Mouse (Mus musculus): Measurements from ENCODE around the gene Taf4. TPM values are rescaled to one million over a fixed set of nuclear protein-coding genes. Genes with fewer than 3 reads are reported as not detected.

The Taf4 gene
- polyA plus RNA-seq, 1 experiment from 2014 or later, result 3.3 TPM

- no peak overlapping the region for H3K4me3 ChIP-seq
- WGBS, result 79% methylated on average over 5 of the region's 5 CpGs
- H3K27me3 ChIP-seq (ENCODE audit: low read depth, poor library complexity, severe bottlenecking), result no peaks in the 10 kb centered on the region
- no peaks in the 10 kb centered on the region for H3K36me3 ChIP-seq
- H3K4me1 ChIP-seq, result peaks cover 28% of the 10 kb centered on the region
- DNase-seq (ENCODE audit: low spot score), result no peak
- no peak overlapping the region for H3K27ac ChIP-seq
- no peaks in the 10 kb centered on the region for H3K9me3 ChIP-seq (replicated peaks)
These were observed 111.3 kb downstream of the Taf4 start for GRCm38 (mm10) chr2:179865097-179865496.

DNA sequence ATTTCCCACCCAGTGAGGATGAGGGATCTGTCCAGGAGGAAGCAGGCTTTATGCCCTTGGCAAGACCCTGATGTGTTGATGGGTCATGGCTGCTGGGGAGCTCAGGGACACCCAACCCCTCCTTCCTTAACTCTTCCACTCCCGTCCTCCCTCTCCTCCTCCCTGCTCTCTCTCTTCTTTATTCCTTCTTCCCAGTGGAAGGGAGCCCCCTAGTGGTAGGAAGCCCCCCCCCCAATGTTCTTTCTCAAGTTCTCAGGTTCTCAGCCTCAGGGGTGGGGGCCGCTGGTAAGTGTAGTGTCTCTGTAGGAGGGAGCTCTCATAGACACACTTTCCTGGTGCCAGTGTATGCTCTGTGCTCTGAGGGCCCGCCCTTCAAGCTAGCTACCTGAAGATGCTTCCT, 113.2 kb downstream of the Taf4 start:
- Histone ChIP-seq H3K27me3 (ENCODE audit: low read depth, poor library complexity, severe bottlenecking) (no peaks in the 10 kb centered on the region), H3K27ac (peak overlapping the region; percentile 6; the same call in 1 of the 2 replicates), H3K9me3 (replicated peaks) (no peaks in the 10 kb centered on the region), H3K4me3 (no peak overlapping the region), H3K4me1 (peaks cover 23% of the 10 kb centered on the region), H3K36me3 (no peaks in the 10 kb centered on the region)
- no peak for DNase-seq (ENCODE audit: low spot score)
- 72% methylated on average over 3 of the region's 3 CpGs for WGBS

- Histone ChIP-seq H3K36me3 (no peaks in the 10 kb centered on the region), H3K27ac (peak overlapping the region; percentile 33; the same call in 1 of the 2 replicates), H3K4me3 (no peak overlapping the region), H3K9me3 (replicated peaks) (no peaks in the 10 kb centered on the region), H3K27me3 (ENCODE audit: low read depth, poor library complexity, severe bottlenecking) (no peaks in the 10 kb centered on the region), H3K4me1 (peaks cover 23% of the 10 kb centered on the region)
- 69% methylated on average over 3 of the region's 3 CpGs for WGBS
- no peak for DNase-seq (ENCODE audit: low spot score)
These were observed 113.8 kb downstream of the Taf4 start for GRCm38 (mm10) chr2:179862676-179863075.

Other genes with a start within 250 kb of the Taf4 start
- gene Lsm14b, start 48.3 kb upstream of the Taf4 start, polyA plus RNA-seq (2016; fragmentation: Nextera tagmentation; extraction: Ambion mirVana), result 8.1 and 9.1 TPM in 2 replicates
- 868 and 947 TPM in 2 replicates for gene Psma7, start 65.8 kb upstream of the Taf4 start, polyA plus RNA-seq (2016; fragmentation: Nextera tagmentation; extraction: Ambion mirVana)
- 5.8 and 7.4 TPM in 2 replicates for gene Ss18l1, start 65.9 kb upstream of the Taf4 start, polyA plus RNA-seq (2016; fragmentation: Nextera tagmentation; extraction: Ambion mirVana)
- gene Mtg2, start 93.9 kb upstream of the Taf4 start, polyA plus RNA-seq (2016; fragmentation: Nextera tagmentation; extraction: Ambion mirVana), result 32.1 and 33.1 TPM in 2 replicates
- gene Hrh3, start 127.8 kb upstream of the Taf4 start, polyA plus RNA-seq (2016; fragmentation: Nextera tagmentation; extraction: Ambion mirVana), result not detected in 2 replicates
- 18.5 and 25.6 TPM in 2 replicates for gene Osbpl2, start 142.7 kb upstream of the Taf4 start, polyA plus RNA-seq (2016; fragmentation: Nextera tagmentation; extraction: Ambion mirVana)
- gene Adrm1, start 194.8 kb upstream of the Taf4 start, polyA plus RNA-seq (2016; fragmentation: Nextera tagmentation; extraction: Ambion mirVana), result 264 and 295 TPM in 2 replicates
- gene Lama5, start 249.2 kb upstream of the Taf4 start, polyA plus RNA-seq (2016; fragmentation: Nextera tagmentation; extraction: Ambion mirVana), result 18.1 and 18.2 TPM in 2 replicates

Data from limb, embryonic 10.5 days (tissue).